In the genomic region with DNA sequence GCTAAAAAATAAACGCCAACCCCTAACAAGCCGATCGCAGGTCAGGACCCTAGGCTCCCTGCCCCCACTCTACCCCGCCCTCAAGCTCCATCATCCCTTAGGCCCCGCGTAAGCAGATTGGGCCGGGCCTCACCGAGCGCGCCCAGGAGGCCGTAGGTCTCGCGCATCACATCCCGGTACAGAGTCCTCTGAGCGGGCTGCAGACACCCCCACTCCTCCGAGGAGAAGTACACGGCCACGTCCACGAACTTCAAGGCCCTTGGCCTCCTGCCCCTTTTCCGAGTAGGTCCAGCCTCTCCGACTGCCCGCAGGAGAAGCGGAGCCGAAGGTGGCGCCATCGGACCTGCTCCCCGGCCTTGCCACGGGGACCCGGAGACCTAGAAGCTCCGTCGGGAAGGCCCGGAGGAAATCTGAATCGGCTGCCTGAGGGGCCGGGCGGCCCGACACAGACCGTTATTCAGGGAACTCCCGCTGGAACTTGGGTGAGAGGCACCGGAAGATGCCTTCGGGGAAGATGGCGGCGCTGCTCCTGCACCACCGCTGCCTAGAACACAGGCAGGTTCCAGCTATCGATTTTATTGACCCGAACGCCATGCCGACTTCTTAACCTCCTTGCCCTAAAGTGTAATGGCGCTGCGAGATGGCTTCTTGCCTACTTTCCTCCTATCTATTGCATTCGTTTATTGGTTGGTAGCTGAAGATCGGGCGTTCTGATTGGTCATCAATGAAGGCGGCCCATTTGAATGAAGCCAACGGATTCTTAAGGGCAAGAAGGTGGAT, we compare ENCODE assay signal across 8 mouse cellular contexts. TPM values are rescaled to one million over a fixed set of nuclear protein-coding genes. Genes with fewer than 3 reads are reported as not detected.
DNase-seq lines count a peak whose midpoint lies in the region; ATAC-seq and TF ChIP-seq lines count a peak whose summit lies in the region.

TSS of gene Zfp689 (minus strand) at position 638 of the 780 bp plus-strand sequence.

- WGBS in embryonic facial prominence, embryonic 14.5 days, result under 1% methylated on average over 49 of the region's 54 CpGs
- under 1% methylated on average over 54 of the region's 54 CpGs for WGBS in heart, adult 2 months
- under 1% methylated on average over 54 of the region's 54 CpGs for WGBS in limb, embryonic 13.5 days
- under 1% methylated on average over 54 of the region's 54 CpGs for WGBS in midbrain, embryonic 16.5 days

- peak within 1 kb of the TSS; percentile 93 for H3K9ac ChIP-seq in embryonic facial prominence, embryonic 14.5 days (ENCODE audit: low read depth, low read length)
- peak within 1 kb of the TSS; percentile 75 for H3K9ac ChIP-seq in heart, adult 2 months (ENCODE audit: low read depth, low read length)
- peak within 1 kb of the TSS; percentile 92 for H3K9ac ChIP-seq in limb, embryonic 13.5 days
- peak within 1 kb of the TSS; percentile 95 for H3K9ac ChIP-seq in midbrain, embryonic 16.5 days (ENCODE audit: low read depth, low read length)

- DNase-seq in 3T3-L1 (ENCODE audit: low read depth, low spot score), result peak; percentile 98
- DNase-seq in adrenal gland, postnatal 4 days (ENCODE audit: low spot score in 2 of 2), result peak; percentile 70 to 74
- DNase-seq in embryonic facial prominence, embryonic 14.5 days (ENCODE audit: low spot score), result peak; percentile 99
- peak; percentile 89 to 92 for DNase-seq in heart, adult 2 months
- peak; percentile 97 to 98 for DNase-seq in kidney, adult 8-10 months
- DNase-seq in spleen, postnatal 10 days (ENCODE audit: low spot score in 2 of 2), result peak; percentile 88 to 91

- peak within 1 kb of the TSS; percentile 58 for H3K4me2 ChIP-seq in embryonic facial prominence, embryonic 14.5 days (ENCODE audit: low read depth, low read length)
- peak within 1 kb of the TSS; percentile 88 for H3K4me2 ChIP-seq in limb, embryonic 13.5 days (replicated peaks)
- H3K4me2 ChIP-seq in midbrain, embryonic 16.5 days (ENCODE audit: low read length), result peak within 1 kb of the TSS; percentile 76

- H3K4me3 ChIP-seq in embryonic facial prominence, embryonic 14.5 days (ENCODE audit: low read depth, low read length), result peak within 1 kb of the TSS; percentile 89
- peak within 1 kb of the TSS; percentile 90 for H3K4me3 ChIP-seq in heart, adult 2 months
- H3K4me3 ChIP-seq in limb, embryonic 13.5 days, result peak within 1 kb of the TSS; percentile 91
- peak within 1 kb of the TSS; percentile 76 for H3K4me3 ChIP-seq in midbrain, embryonic 16.5 days (ENCODE audit: low read depth, low read length)

- H3K4me1 ChIP-seq in embryonic facial prominence, embryonic 14.5 days (ENCODE audit: control insufficient read depth, insufficient read depth, low read length), result peaks cover 32% of the 10 kb centered on the region
- peaks cover 1% of the 10 kb centered on the region; the same call in 1 of the 2 replicates for H3K4me1 ChIP-seq in heart, adult 2 months (ENCODE audit: control insufficient read depth, insufficient read depth, low read length)
- peaks cover 45% of the 10 kb centered on the region for H3K4me1 ChIP-seq in limb, embryonic 13.5 days
- peaks cover 40% of the 10 kb centered on the region for H3K4me1 ChIP-seq in midbrain, embryonic 16.5 days (ENCODE audit: control insufficient read depth, insufficient read depth, low read length)

- peak; percentile 18 for TF ChIP-seq CTCF in heart, adult 2 months (IDR thresholded peaks at IDR 0.05)

- intact Hi-C loops in heart, adult 2 months (cut with DNase I), result loop anchor here (1.0 to 2.0 kb wide), 2 partner anchors 22 to 42 kb away; partner anchors contain the start of gene Zfp764

- peak; percentile 49 for TF ChIP-seq POLR2A in heart, adult 2 months (IDR thresholded peaks at IDR 0.05; ENCODE audit: insufficient read depth, low read depth, low read length)

- TF ChIP-seq EP300 in heart, adult 2 months (IDR thresholded peaks at IDR 0.05; ENCODE audit: insufficient read depth, low read depth, low read length), result peak; percentile 55; the same call in 1 of the 2 replicates

- H3K27ac ChIP-seq in embryonic facial prominence, embryonic 14.5 days (replicated peaks; ENCODE audit: low read depth, low read length), result peak within 1 kb of the TSS; percentile 96
- peak within 1 kb of the TSS; percentile 85 for H3K27ac ChIP-seq in heart, adult 2 months
- peak within 1 kb of the TSS; percentile 97 for H3K27ac ChIP-seq in limb, embryonic 13.5 days
- H3K27ac ChIP-seq in midbrain, embryonic 16.5 days (ENCODE audit: low read length), result peak within 1 kb of the TSS; percentile 97

- ATAC-seq in embryonic facial prominence, embryonic 14.5 days (ENCODE audit: low read depth), result peak; percentile 93
- ATAC-seq in limb, embryonic 13.5 days (ENCODE audit: low FRiP score, low read depth), result peak; percentile 91
- ATAC-seq in midbrain, embryonic 16.5 days, result peak; percentile 95

- H3K36me3 ChIP-seq in embryonic facial prominence, embryonic 14.5 days (ENCODE audit: control insufficient read depth, insufficient read depth, low read length), result peaks cover 35% of the 10 kb centered on the region
- peaks cover 9% of the 10 kb centered on the region; the same call in 1 of the 2 replicates for H3K36me3 ChIP-seq in heart, adult 2 months (ENCODE audit: control insufficient read depth, insufficient read depth, low read length)
- H3K36me3 ChIP-seq in limb, embryonic 13.5 days, result peaks cover 66% of the 10 kb centered on the region
- peaks cover 12% of the 10 kb centered on the region for H3K36me3 ChIP-seq in midbrain, embryonic 16.5 days (ENCODE audit: control insufficient read depth, insufficient read depth, low read length)

- no peaks in the 10 kb centered on the region for H3K9me3 ChIP-seq in embryonic facial prominence, embryonic 14.5 days (ENCODE audit: control insufficient read depth, low read length)
- H3K9me3 ChIP-seq in limb, embryonic 13.5 days, result no peaks in the 10 kb centered on the region
- H3K9me3 ChIP-seq in midbrain, embryonic 16.5 days (replicated peaks; ENCODE audit: control insufficient read depth, low read length, poor library complexity, severe bottlenecking), result no peaks in the 10 kb centered on the region

- H3K79me2 ChIP-seq in heart, adult 2 months (replicated peaks; ENCODE audit: control insufficient read depth, insufficient read depth, low read length), result no peaks in the 10 kb centered on the region

- no peaks in the 10 kb centered on the region for H3K27me3 ChIP-seq in embryonic facial prominence, embryonic 14.5 days (replicated peaks; ENCODE audit: control insufficient read depth, insufficient read depth, low read length)
- H3K27me3 ChIP-seq in heart, adult 2 months (ENCODE audit: control insufficient read depth, insufficient read depth, low read length), result no peaks in the 10 kb centered on the region
- no peaks in the 10 kb centered on the region for H3K27me3 ChIP-seq in limb, embryonic 13.5 days
- H3K27me3 ChIP-seq in midbrain, embryonic 16.5 days (ENCODE audit: control insufficient read depth, insufficient read depth, low read depth, low read length), result no peaks in the 10 kb centered on the region

RNA-seq across cellular contexts. Expression of gene Zfp689, which starts in this region (rescaled TPM):
- 1 to 10 TPM; 7.3 to 7.4 TPM for total RNA-seq in adrenal gland, postnatal 4 days (2021)
- 7.1 and 7.6 TPM in 2 replicates for polyA plus RNA-seq in embryonic facial prominence, embryonic 14.5 days (2014; fragmentation: Nextera tagmentation; extraction: Ambion mirVana)
- 1 to 10 TPM in 1 of 2 experiments, under 1 TPM in 1; 0.93 to 1.5 TPM for total RNA-seq in heart, adult 2 months (2021)
- 1.8 and 2.0 TPM in 2 replicates for polyA plus RNA-seq in heart, adult 2 months (2012; rRNA removed)
- 12.2 and 13.9 TPM in 2 replicates for polyA plus RNA-seq in limb, embryonic 13.5 days (2015; fragmentation: Nextera tagmentation; extraction: Ambion mirVana)
- 16.5 and 17.6 TPM in 2 replicates for polyA plus RNA-seq in midbrain, embryonic 16.5 days (2015; fragmentation: Nextera tagmentation; extraction: Ambion mirVana)

Comparison
In these comparisons a context has a peak if more than half of its experiments do, and no peak if none do; other contexts are left out.
1. Peak in every context shown above with its lines: DNase-seq, ATAC-seq, H3K4me3 ChIP-seq and H3K27ac ChIP-seq.